Mouse (Mus musculus) thymus, postnatal 10 days (tissue): ENCODE data around the gene Ccdc114.

Source experiments
- DNase-seq, 2 experiments: peaks; one replicate each; pipeline ENCODE4 v3.0.0; 2021; ENCODE audit warnings: low spot score in 2 of 2

Gene Ccdc114

DNA sequence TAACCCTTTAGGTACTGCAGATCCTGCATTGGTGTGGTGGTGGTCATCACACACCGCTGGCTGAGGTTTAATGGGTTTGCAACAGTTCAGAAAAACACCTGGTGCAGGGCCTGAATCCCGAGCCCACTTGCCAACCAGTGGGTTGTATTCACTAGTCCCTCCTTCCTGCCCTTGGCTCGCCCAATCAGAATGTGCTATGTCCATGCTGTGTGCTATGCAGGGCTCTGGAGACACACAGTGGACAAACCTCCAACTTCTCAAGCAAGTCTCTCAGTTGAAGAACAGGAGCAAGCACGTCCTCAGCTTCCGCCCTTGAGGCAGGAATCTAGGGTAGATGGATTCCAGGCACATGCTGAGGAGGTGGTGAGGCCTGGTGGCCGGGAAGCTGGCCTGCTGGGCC is 50.6 kb downstream of the Ccdc114 start:
- no peak for DNase-seq

DNA sequence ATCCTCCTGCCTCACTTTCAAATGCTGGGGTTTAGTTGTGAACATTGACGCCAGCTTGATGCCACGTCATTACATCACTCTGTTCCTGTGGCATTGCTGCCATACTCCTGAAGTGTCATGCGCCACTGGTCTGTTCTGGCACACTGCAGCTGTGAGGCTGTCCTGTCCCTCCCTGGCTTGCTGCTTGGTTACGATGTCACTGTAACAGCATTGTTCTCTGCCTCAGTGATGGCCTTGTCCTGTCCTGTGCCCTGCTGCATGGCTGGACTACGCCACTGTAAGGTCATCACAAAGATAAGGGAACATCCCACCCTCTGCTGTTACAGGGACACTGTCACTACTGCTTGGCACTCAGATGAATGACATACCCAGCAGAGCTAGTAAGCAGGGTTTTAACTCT is 57.7 kb downstream of the Ccdc114 start:
- no peak for DNase-seq

DNA sequence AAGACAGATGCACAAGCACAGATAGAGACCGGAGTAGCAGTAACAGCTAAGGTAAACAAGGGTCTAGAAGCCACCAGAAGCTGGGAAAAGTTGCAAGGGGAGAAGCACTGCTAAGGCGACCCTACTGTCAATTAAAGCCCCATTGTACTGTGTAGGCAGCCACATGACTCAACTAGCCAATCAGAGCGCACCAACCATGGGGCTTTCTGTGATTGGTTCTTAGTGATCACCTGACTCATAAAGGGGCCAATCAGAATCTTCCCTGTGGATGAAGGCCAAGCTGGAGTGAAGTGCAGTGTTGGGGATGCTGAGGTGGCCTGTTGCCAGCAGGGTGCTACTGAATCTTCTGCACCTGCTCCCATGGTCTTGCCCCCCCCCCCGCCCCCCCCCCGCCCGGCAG is 63.0 kb downstream of the Ccdc114 start:
- no peak for DNase-seq

DNA sequence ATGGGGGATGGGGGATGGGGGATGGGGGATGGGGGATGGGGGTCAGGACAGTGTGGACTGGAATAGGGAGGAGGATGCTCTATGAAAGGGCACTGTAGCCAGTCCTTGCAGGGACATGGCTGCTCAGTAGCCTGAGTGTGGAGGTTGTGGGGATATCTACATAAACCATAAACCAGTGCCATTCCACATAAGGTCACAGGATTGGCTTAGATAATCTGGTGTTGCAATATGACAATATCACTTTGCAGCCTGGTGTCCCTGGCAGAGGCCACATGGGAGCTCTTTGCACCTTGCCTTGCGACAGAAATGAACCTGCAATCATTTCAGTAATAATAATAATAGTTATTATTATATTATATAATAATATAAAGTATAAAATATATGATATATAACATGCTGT is 64.5 kb downstream of the Ccdc114 start:
- DNase-seq = no peak

DNA sequence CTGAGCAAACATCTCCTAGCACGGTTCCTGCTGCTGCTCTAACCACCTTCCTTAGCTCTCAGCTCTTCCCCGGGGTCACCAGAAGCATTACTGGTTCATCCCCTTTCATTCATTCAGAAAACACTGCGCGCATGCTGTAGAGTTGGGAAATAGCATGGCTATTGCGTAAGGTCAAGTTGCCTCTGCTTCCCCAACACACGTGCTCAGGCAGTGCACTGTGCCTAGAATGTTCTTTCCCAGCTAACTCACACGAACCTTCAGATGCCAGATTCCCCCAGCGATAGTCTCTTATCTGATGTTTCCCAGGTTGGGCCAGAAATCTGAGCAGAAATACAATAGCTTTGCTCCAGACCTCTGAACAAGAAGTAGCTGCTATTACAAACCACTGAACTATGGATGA is 68.6 kb downstream of the Ccdc114 start:
- no peak for DNase-seq
